Mouse (Mus musculus) midbrain, postnatal 0 days (tissue): ENCODE results near the gene Wdr43. TPM values are rescaled to one million over a fixed set of nuclear protein-coding genes. Genes with fewer than 3 reads are reported as not detected.
A peak's percentile ranks its signal among the peaks of the same experiment; 100 is the strongest.
"Not testable (repeated sequence)": the region's sequence is repeated elsewhere in the genome, so short reads cannot be mapped to it uniquely, and the experiment has no call there.

Source experiments
- ATAC-seq: fragments of 200-750 bp; cut with Nextera tagmentation; 2 replicates; pipeline ENCODE4 v1.8.0; 2017; ENCODE audit warnings: moderate number of reproducible peaks, mild to moderate bottlenecking, moderate TSS enrichment, moderate library complexity; ENCODE audit not compliant: low FRiP score
- DNase-seq: peaks from one replicate; pipeline ENCODE4 v3.0.0-alpha.2; 2015; ENCODE audit warnings: low spot score
- H3K27ac ChIP-seq: fragments of 300-500 bp; sonication (generic); 2 replicates; pipeline ENCODE4 v1.5.1; 2014; ENCODE audit warnings: low read depth, mild to moderate bottlenecking, low read length, mixed read lengths
- H3K27me3 ChIP-seq: fragments of 300-500 bp; sonication (generic); 2 replicates; pipeline ENCODE4 v1.6.1; 2014; ENCODE audit warnings: low read length, control low read depth, mixed read lengths; ENCODE audit not compliant: insufficient read depth
- H3K36me3 ChIP-seq: fragments of 300-500 bp; sonication (generic); 2 replicates; pipeline ENCODE4 v1.6.1; 2014; ENCODE audit warnings: low read length, control low read depth, mixed read lengths; ENCODE audit not compliant: insufficient read depth
- H3K4me1 ChIP-seq: fragments of 300-500 bp; sonication (generic); 2 replicates; pipeline ENCODE4 v1.6.1; 2014; ENCODE audit warnings: mild to moderate bottlenecking, control low read depth, antibody characterized with exemption, low read length, mixed read lengths; ENCODE audit not compliant: insufficient read depth
- H3K4me2 ChIP-seq: fragments of 300-500 bp; sonication (generic); 2 replicates; pipeline ENCODE4 v1.6.1; 2014; ENCODE audit warnings: low read depth, mild to moderate bottlenecking, low read length, mixed read lengths; ENCODE audit not compliant: poor library complexity, severe bottlenecking
- H3K4me3 ChIP-seq: fragments of 300-500 bp; sonication (generic); 2 replicates; pipeline ENCODE4 v1.5.1; 2014; ENCODE audit warnings: low read depth, mild to moderate bottlenecking, low read length, moderate library complexity
- H3K9ac ChIP-seq: fragments of 300-500 bp; sonication (generic); replicated peaks from 2 replicates; pipeline ENCODE4 v1.6.1; 2014; ENCODE audit warnings: mild to moderate bottlenecking, low read length, moderate library complexity, mixed read lengths; ENCODE audit not compliant: poor library complexity, severe bottlenecking
- H3K9me3 ChIP-seq: fragments of 300-500 bp; sonication (generic); 2 replicates; pipeline ENCODE4 v1.6.1; 2016; ENCODE audit warnings: low read length, control low read depth
- CTCF ChIP-seq: IDR thresholded peaks from 2 replicates; pipeline ENCODE4 v1.5.1; 2016; ENCODE audit warnings: antibody characterized with exemption, mild to moderate bottlenecking
- WGBS: fragments of 180-500 bp; shearing (Covaris S2); extraction: QIAGEN DNeasy Blood & Tissue Kit; methylation state at CpG from one replicate; pipeline ENCODE4 v1.1.7; 2014; 5-methylcytosine and 5-hydroxymethylcytosine counted together
- polyA plus RNA-seq: library from polyadenylated mRNA; unstranded; fragments of >200 nt; fragmentation: Nextera tagmentation; extraction: Ambion mirVana; gene quantifications from 2 replicates; pipeline ENCODE4 v1.2.1, GENCODE M21; 2015
- total RNA-seq: library from RNA; depleted of rRNA; stranded (reverse); fragments of >200 nt; gene quantifications from 2 replicates; pipeline ENCODE4 v1.2.3, GENCODE M21; 2014

Gene Wdr43
- total and polyA plus RNA-seq, 2 experiments from 2014 or later = 36.5 to 87.3 TPM

DNA sequence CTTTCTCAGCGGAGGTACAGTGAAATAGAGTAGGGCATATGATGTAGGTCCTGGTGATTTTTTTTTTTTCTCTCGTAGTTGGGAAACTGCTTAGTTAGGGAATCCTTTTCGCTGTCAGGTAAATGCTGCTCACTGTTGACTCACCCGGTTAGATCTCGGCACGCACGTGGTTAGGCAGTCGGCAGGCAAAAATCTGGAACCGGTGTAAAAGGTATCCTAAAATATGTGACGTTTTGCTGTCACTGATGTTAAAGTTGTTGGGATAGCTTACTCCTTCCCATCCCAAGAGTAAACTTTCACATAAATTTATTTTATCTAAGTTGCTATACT, 1.3 kb downstream of the Wdr43 start:
- TF ChIP-seq CTCF = no peak
- Histone ChIP-seq H3K27ac (no peak overlapping the region), H3K27me3 (no peaks in the 10 kb centered on the region), H3K4me2 (peak overlapping the region; percentile 80), H3K36me3 (no peaks in the 10 kb centered on the region), H3K9me3 (no peaks in the 10 kb centered on the region), H3K4me3 (peak overlapping the region; percentile 100), H3K9ac (peak overlapping the region; percentile 86), H3K4me1 (no peaks in the 10 kb centered on the region; the same call in 1 of the 2 replicates)
- DNase-seq = no peak
- ATAC-seq = no peak
- under 1% methylated on average over 10 of the region's 10 CpGs for WGBS

DNA sequence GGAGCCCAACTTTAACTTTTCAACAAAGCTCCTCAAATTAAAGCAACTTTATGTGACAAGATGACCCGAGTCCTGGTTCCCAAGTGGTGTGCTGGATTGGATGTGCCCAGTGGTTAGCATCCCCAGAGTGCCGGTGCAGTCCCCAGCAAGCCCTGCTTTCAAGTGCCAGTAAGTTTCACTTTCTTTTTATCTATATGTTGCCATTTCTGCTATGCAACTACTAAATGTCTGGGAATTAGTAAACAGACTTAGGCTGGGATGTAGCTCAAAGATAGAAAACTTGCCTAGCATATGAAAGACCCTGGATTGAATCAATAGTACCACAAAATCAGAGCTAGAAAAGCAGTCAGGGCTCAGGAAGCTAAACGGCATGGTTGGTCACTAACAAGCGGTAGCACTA, 2.3 kb downstream of the Wdr43 start:
- no peak overlapping the region for H3K9ac ChIP-seq
- H3K27ac ChIP-seq = no peak overlapping the region
- DNase-seq (no peak), ATAC-seq (no peak)
- WGBS = 77% methylated on average over 4 of the region's 4 CpGs
- H3K27me3 ChIP-seq = no peaks in the 10 kb centered on the region
- no peaks in the 10 kb centered on the region for H3K9me3 ChIP-seq
- no peak for TF ChIP-seq CTCF
- H3K4me3 ChIP-seq = no peak overlapping the region
- no peaks in the 10 kb centered on the region for H3K36me3 ChIP-seq
- no peak overlapping the region for H3K4me2 ChIP-seq
- no peaks in the 10 kb centered on the region; the same call in 1 of the 2 replicates for H3K4me1 ChIP-seq

DNA sequence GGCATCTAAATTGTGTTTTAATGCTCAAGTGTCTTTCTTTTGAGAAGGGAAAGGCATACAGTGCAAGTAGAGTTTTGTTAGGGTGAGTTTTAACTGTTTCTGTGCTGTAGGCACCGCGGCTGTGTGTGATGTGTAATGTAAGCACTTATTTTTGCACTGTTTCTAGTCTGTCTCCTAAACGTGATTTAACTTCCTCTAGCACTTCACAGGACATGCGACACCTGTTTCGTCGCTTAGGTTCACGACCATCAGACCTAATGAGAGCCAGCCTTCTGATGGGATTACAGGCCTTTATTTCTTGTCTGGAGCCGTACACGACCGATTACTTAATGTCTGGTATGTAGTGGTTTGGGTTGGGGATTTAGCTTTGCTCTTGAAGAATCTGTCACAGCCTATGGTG, 16.1 kb downstream of the Wdr43 start:
- DNase-seq (no peak), ATAC-seq (no peak)
- WGBS = 87% methylated on average over 10 of the region's 10 CpGs
- Histone ChIP-seq H3K9ac (no peak overlapping the region), H3K27ac (no peak overlapping the region), H3K4me1 (no peaks in the 10 kb centered on the region), H3K9me3 (no peaks in the 10 kb centered on the region), H3K4me2 (no peak overlapping the region), H3K4me3 (no peak overlapping the region), H3K27me3 (no peaks in the 10 kb centered on the region), H3K36me3 (peaks cover 47% of the 10 kb centered on the region)
- TF ChIP-seq CTCF = no peak

DNA sequence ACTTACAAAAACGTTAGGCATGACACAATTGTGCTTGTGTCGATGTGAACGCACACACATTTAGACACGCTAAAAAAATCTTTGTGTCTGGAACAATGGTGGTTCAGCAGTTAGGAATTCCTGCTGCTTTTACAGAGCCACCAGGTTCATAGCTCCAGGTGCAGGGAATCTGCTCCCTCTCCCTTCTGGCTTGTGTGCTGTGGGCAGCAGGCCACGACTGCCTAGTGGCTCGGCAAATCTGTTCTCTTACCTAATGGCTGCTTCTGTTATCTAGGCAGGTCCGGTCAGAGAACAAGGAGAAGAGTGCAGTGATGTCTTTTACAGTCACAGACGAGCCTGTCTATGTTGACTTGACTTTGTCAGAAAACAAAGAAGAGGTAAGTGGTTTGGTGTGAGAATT, 17.7 kb downstream of the Wdr43 start:
- H3K27me3 ChIP-seq = no peaks in the 10 kb centered on the region
- no peak overlapping the region for H3K9ac ChIP-seq
- 85% methylated on average over 8 of the region's 8 CpGs for WGBS
- no peak for TF ChIP-seq CTCF
- no peaks in the 10 kb centered on the region for H3K4me1 ChIP-seq
- H3K36me3 ChIP-seq = peaks cover 51% of the 10 kb centered on the region
- ATAC-seq (no peak), DNase-seq (no peak)
- H3K4me2 ChIP-seq = no peak overlapping the region
- H3K4me3 ChIP-seq = no peak overlapping the region
- H3K9me3 ChIP-seq = no peaks in the 10 kb centered on the region
- H3K27ac ChIP-seq = no peak overlapping the region

DNA sequence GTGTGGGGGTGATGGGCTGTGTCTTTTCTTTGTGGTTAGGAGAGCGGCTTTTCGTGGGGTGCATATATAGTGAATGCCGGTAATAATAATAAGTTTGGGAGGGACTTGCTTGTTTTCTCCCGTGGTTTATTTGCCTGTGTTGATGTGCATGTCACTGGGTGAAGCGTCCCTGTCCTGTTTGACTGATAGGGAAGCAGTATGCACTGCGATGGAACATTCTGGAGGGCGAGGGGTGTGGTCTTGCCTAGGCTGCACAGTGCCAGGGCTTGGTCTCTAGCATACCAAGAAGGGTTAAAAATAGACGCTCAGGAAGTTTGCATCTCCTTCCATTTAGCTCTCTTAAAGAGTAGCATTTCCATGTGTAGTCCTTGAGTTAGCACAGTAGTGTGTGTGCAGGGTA, 21.1 kb downstream of the Wdr43 start:
- ATAC-seq = no peak

DNA sequence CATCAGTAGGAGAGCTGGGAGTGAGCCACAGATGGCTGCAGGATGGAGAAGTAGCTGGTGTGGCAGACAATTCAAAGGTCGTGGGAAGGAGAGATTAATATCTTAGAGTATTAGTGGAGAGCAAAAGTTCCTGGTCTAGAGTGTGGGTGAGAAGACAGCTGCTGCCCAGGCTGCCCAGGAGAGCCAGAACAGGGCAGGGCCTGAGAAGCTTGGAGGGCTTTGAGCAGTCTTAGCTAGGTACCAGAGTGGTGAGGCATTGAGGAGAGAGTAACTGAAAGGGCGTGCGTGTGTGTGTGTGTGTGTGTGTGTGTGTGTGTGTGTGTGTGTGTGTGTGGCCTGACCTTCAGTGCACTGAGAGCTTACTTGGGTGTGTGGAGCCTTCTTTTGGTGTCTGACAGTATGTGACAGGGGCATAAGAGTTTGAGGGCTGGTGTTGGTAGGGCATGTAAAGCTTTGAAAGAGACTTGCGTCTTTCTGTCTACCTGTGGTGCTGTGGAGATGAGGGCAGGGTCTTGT, 22.1 kb downstream of the Wdr43 start:
- ATAC-seq = no peak

More for the DNA sequence above, 21.1 kb downstream of the Wdr43 start:
- Histone ChIP-seq H3K4me3 (no peak overlapping the region), H3K27ac (no peak overlapping the region), H3K9me3 (no peaks in the 10 kb centered on the region), H3K4me1 (no peaks in the 10 kb centered on the region), H3K4me2 (no peak overlapping the region), H3K9ac (no peak overlapping the region), H3K36me3 (peaks cover 63% of the 10 kb centered on the region), H3K27me3 (no peaks in the 10 kb centered on the region)
- WGBS = 93% methylated on average over 8 of the region's 8 CpGs
- TF ChIP-seq CTCF = no peak
- DNase-seq = no peak

DNA sequence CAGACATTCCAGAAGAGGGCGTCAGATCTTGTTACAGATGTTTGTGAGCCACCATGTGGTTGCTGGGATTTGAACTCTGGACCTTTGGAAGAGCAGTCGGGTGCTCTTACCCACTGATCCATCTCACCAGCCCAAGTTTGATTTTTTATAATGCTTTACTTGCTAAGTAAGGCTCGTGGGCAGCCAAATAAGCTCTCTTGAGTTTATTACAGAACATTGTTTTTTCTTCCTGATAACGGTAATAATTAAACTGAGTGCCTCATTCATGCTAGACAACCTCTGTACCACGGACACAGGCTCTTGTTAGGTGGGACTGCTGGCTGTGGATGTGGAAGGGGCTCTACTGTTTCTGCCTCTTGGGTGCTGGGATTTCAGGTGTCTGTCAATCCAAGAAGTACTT, 23.4 kb downstream of the Wdr43 start:
- 90% methylated on average over 5 of the region's 5 CpGs for WGBS
- H3K27me3 ChIP-seq, ATAC-seq, H3K27ac ChIP-seq, H3K9me3 ChIP-seq, H3K4me3 ChIP-seq, H3K4me2 ChIP-seq, H3K9ac ChIP-seq, H3K4me1 ChIP-seq, DNase-seq: not testable (repeated sequence)
- H3K36me3 ChIP-seq = peaks cover 59% of the 10 kb centered on the region

More for the DNA sequence above, 22.1 kb downstream of the Wdr43 start:
- Histone ChIP-seq H3K4me3 (no peak overlapping the region), H3K36me3 (peaks cover 66% of the 10 kb centered on the region), H3K27me3 (no peaks in the 10 kb centered on the region), H3K9ac (no peak overlapping the region), H3K4me2 (no peak overlapping the region), H3K9me3 (no peaks in the 10 kb centered on the region), H3K27ac (no peak overlapping the region), H3K4me1 (no peaks in the 10 kb centered on the region)
- 94% methylated on average over 4 of the region's 4 CpGs for WGBS
- DNase-seq = no peak
- no peak for TF ChIP-seq CTCF
